Mouse (Mus musculus) embryonic fibroblast, embryonic 13.5 days (primary cell): Measurements from ENCODE around the gene Ndp. TPM values are rescaled to one million over a fixed set of nuclear protein-coding genes. Genes with fewer than 3 reads are reported as not detected.

ENCODE experiments used
- H3K27ac ChIP-seq: 2 replicates; pipeline ENCODE4 v1.5.1; 2012; ENCODE audit warnings: low read length, control low read depth, inconsistent platforms; ENCODE audit not compliant: insufficient read depth
- H3K4me1 ChIP-seq: 2 replicates; pipeline ENCODE4 v1.6.1; 2011; ENCODE audit warnings: low read length; ENCODE audit not compliant: control insufficient read depth, insufficient read depth
- H3K4me3 ChIP-seq: 2 replicates; pipeline ENCODE4 v1.5.1; 2011; ENCODE audit warnings: mild to moderate bottlenecking, control low read depth, low read length; ENCODE audit not compliant: insufficient read depth
- CTCF ChIP-seq: IDR thresholded peaks from 2 replicates; pipeline ENCODE4 v1.5.1; 2011; ENCODE audit warnings: mild to moderate bottlenecking, control low read depth, low read length, moderate library complexity, borderline replicate concordance; ENCODE audit not compliant: insufficient read depth
- POLR2A ChIP-seq: IDR thresholded peaks from 2 replicates; pipeline ENCODE4 v1.6.1; 2011; ENCODE audit warnings: low read depth, mild to moderate bottlenecking, control low read depth, low read length, moderate library complexity
- polyA plus RNA-seq: library from polyadenylated mRNA; stranded (reverse); fragments of >200 nt; gene quantifications from 2 replicates; pipeline ENCODE4 v1.2.4, GENCODE M21; 2011; ENCODE audit warnings: low read depth; ENCODE audit not compliant: missing spikeins, insufficient read length

Gene Ndp
- polyA plus RNA-seq, 1 experiment, result 0.53 TPM

DNA sequence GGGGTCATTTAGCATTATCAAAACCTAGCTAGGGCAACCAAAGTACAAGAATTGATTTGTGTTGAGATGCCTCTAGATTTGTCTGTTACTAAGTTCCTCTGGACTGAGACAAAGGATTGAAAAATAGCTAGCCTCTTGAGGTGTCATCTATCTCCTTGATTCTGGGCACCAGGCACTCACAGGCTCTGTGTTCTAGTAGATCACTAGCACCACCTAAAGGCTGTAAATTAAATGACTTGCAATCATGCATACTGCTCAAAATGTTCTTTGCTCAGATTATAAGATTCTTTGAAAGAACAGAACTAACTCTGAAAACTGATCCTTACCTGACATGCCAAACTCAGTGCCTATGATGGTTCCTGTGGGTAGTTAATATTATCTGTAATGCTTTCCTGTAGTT is 51.3 kb downstream of the Ndp start:
- Histone ChIP-seq H3K4me1 (no peaks in the 10 kb centered on the region), H3K4me3 (no peak overlapping the region), H3K27ac (no peak overlapping the region)
- TF ChIP-seq CTCF (no peak), POLR2A (no peak)

DNA sequence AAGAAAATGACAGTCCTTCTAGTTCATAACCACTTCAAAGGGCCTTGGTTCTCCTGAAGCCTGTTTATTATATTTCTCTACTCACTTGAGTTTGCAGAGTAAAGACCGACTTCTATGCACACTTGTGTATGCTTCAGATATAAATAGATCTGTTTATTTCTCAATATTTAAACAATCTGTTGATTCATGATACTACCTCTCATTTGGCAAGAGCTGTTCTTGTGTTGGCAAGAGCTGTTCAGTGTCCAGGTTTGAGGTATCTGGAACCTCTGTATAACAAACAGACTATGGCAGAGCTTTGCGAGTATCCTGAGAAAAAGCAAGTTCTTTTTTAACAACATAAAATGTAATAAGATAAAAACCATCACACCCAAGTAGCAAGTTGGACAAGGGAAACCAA is 65.5 kb downstream of the Ndp start:
- TF ChIP-seq POLR2A (no peak), CTCF (no peak)
- Histone ChIP-seq H3K4me3 (no peak overlapping the region), H3K4me1 (no peaks in the 10 kb centered on the region), H3K27ac (no peak overlapping the region)

DNA sequence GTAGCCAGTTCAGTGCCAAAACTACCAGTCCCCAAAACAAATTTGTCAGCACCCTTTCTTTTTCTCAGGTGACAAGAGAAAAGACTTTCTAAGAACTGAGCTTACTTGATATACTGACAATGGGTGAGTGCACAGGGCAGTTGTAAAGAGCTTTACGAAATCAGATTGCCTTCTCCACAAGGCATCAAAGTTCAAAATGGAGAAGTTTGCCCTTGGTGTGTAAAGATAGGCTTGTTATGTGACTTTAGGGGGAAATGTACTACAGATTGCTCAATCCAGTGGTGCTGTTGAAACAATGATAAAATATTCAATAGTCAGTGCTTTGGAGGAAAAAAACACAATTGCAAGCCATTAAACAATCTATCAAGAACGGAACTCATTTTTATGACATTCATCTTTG is 70.1 kb downstream of the Ndp start:
- Histone ChIP-seq H3K27ac (no peak overlapping the region), H3K4me3 (no peak overlapping the region), H3K4me1 (no peaks in the 10 kb centered on the region)
- no peak for TF ChIP-seq CTCF
- TF ChIP-seq POLR2A, result no peak

DNA sequence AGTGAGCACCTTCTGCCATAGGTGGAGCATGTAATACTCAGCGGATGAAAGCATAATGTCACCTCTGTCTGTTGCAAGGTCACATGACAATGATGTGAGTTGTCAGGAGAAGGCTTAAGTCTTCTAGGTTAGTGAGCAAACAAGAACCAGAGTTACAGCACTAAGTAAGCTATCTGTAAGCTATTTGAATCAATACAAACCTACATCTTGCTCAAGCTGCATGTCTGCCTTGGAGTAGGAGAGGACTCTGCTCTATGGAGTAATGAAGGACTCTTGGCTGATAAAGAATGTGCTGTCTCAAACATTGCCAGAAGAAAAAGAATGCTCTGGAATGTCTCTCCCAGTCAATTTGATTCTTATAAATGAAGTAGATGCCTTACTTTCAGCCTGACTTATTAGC is 74.3 kb downstream of the Ndp start:
- Histone ChIP-seq H3K4me1 (no peaks in the 10 kb centered on the region), H3K27ac (no peak overlapping the region), H3K4me3 (no peak overlapping the region)
- TF ChIP-seq CTCF, result no peak

DNA sequence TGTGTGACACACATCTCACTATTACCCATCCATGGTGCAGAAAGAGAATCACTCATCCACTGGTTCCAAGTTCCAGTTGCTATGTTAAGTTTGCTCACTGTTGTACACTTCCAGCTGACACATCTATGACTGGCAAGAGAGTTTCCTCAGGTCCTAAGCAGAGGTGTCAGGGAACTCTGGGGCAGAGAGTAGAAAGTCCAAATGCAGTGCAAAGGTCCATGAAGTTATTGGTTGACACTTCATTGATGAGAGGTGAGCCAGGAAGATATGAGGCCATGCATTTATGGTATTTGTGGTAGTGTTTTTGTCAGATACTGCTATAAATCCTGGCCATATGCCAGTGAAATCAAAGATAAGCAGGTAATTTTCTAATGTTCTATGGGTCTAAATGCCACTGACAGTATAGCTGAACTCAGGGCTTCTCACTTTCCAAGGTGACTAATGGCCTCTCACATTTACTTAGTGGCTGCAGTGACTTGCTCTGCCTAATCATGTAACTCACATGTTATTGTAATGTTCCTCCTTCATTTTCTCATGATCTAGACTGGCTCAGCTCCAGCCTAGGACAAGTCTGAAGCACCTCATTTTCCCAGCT is 75.0 kb downstream of the Ndp start:
- TF ChIP-seq POLR2A (no peak), CTCF (no peak)
- Histone ChIP-seq H3K4me3 (no peak overlapping the region), H3K27ac (no peak overlapping the region), H3K4me1 (no peaks in the 10 kb centered on the region)

Other genes with a start within 250 kb of the Ndp start
- 8.3 and 9.2 TPM in 2 replicates for gene Maob, start 94.4 kb downstream of the Ndp start, polyA plus RNA-seq